Mouse (Mus musculus) hindbrain, embryonic 15.5 days (tissue): ENCODE data around the gene Cdkn2aip. TPM values are rescaled to one million over a fixed set of nuclear protein-coding genes. Genes with fewer than 3 reads are reported as not detected.

Source experiments
- ATAC-seq: fragments of 200-750 bp; cut with Nextera tagmentation; 2 replicates; pipeline ENCODE4 v1.8.0; 2017; ENCODE audit warnings: low read depth, moderate number of reproducible peaks, moderate TSS enrichment; ENCODE audit not compliant: low FRiP score
- H3K27ac ChIP-seq: fragments of 300-500 bp; sonication (generic); replicated peaks from 2 replicates; pipeline ENCODE4 v1.5.1; 2015; ENCODE audit warnings: mild to moderate bottlenecking, inconsistent platforms
- H3K27me3 ChIP-seq: fragments of 300-500 bp; sonication (generic); 2 replicates; pipeline ENCODE4 v1.6.1; 2015; ENCODE audit warnings: control low read depth, inconsistent platforms
- H3K36me3 ChIP-seq: fragments of 300-500 bp; sonication (generic); 2 replicates; pipeline ENCODE4 v1.6.1; 2015; ENCODE audit warnings: control low read depth, inconsistent platforms
- H3K4me1 ChIP-seq: fragments of 300-500 bp; sonication (generic); replicated peaks from 2 replicates; pipeline ENCODE4 v1.6.1; 2015; ENCODE audit warnings: control low read depth, inconsistent platforms
- H3K4me2 ChIP-seq: fragments of 300-500 bp; sonication (generic); 2 replicates; pipeline ENCODE4 v1.6.1; 2015; ENCODE audit warnings: moderate library complexity, mild to moderate bottlenecking, inconsistent platforms
- H3K4me3 ChIP-seq: fragments of 300-500 bp; sonication (generic); 2 replicates; pipeline ENCODE4 v1.5.1; 2015; ENCODE audit warnings: mild to moderate bottlenecking, inconsistent platforms
- H3K9ac ChIP-seq: fragments of 300-500 bp; sonication (generic); 2 replicates; pipeline ENCODE4 v1.6.1; 2015; ENCODE audit warnings: inconsistent platforms
- H3K9me3 ChIP-seq: fragments of 300-500 bp; sonication (generic); 2 replicates; pipeline ENCODE4 v1.6.1; 2016; ENCODE audit warnings: control low read depth, inconsistent platforms
- WGBS: fragments of 180-500 bp; shearing (Covaris S2); methylation state at CpG from one replicate; pipeline ENCODE4 v1.1.7; 2015; 5-methylcytosine and 5-hydroxymethylcytosine counted together
- polyA plus RNA-seq: library from polyadenylated mRNA; unstranded; fragments of >200 nt; fragmentation: Nextera tagmentation; extraction: Ambion mirVana; gene quantifications from 2 replicates; pipeline ENCODE4 v1.2.1, GENCODE M21; 2015

Gene Cdkn2aip
- polyA plus RNA-seq, result 27.7 and 29.7 TPM in 2 replicates

DNA sequence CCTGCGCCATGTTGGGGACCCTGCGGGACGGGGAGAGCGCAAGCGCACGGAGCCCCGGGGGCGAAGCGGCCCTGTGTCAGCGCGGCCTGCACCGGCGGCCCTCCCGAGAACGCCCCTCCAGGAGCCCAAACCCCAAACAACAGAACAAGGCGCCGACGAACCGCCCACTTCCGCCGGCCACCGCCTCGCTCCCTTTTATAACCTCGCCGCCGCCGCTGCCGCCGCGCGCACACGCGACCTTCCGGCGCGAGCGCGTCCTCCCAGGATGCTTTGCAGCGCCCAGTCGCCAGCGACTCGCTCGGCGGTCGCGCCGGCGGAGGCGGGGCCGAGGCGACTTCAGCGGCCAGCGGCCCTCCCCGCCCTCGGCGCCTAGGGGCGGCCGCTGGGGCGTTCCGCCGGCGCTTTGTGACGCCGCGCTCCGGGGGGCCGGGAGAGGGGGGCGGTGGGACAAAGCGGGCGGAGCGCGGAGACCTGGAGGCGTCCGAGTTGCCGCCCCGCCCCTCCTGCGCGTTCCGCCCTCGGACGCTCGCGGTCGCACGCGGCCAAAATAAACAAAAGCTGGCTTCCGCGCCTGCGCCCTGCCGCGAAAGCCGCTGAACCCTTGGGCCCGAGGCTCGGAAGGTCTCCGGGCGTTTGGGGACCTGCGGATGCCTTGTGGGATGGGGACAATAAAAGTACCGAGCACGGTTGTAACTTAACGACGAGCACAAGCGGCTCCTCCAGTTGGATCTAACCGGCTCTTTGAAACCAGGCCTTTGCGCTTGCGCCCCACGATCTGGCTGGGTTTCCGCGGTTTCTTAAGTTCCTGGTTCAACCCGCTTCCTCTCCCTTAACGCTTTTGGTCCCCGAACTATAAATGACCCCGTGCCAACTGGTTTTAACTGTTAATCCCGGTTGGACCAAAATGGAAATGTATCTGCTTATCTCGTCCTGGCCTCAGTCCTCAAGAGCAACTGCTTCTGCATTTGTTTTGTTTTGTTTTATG, at the start of gene Cdkn2aip:
Cdkn2aip (minus strand) TSS at position 172 of the 985 bp plus-strand sequence.
- Histone ChIP-seq H3K4me3 (peak within 1 kb of the TSS; percentile 82), H3K27ac (peak within 1 kb of the TSS; percentile 93), H3K4me2 (peak within 1 kb of the TSS; percentile 69), H3K4me1 (peaks cover 25% of the 10 kb centered on the region), H3K9me3 (no peaks in the 10 kb centered on the region), H3K9ac (peak within 1 kb of the TSS; percentile 86), H3K27me3 (no peaks in the 10 kb centered on the region), H3K36me3 (peaks cover 14% of the 10 kb centered on the region)
- peak; percentile 96 for ATAC-seq
- under 1% methylated on average over 110 of the region's 114 CpGs for WGBS

DNA sequence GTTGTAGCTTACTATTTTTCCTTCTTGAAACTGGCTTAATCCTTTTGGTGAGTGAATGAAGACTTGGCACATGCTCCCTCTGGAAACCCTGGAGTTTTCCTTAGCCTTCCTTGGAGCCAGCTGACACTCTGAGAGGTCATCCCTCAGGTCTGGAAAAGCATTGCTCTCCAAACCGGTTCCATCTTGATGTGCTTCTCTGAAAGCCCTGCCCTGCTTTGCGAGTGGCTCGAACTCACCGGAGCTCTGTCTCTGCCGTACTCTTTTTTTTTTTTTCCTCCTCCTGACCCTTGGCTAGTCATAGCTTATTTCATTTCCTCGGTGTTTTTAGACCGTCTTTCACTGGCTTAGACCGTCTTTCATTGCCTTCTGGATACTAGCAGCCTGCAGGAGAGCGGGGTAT, 49.5 kb upstream of the Cdkn2aip start:
- Histone ChIP-seq H3K4me3 (0 out of 2 replicates have a peak overlapping the region, but pooled peaks have one; percentile 3), H3K27me3 (no peaks in the 10 kb centered on the region; the same call in 1 of the 2 replicates), H3K4me2 (peak overlapping the region; percentile 42), H3K9ac (no peak overlapping the region), H3K9me3 (no peaks in the 10 kb centered on the region), H3K27ac (no peak overlapping the region), H3K36me3 (no peaks in the 10 kb centered on the region), H3K4me1 (peaks cover 19% of the 10 kb centered on the region)
- 23% methylated on average over 9 of the region's 9 CpGs for WGBS
- no peak for ATAC-seq

DNA sequence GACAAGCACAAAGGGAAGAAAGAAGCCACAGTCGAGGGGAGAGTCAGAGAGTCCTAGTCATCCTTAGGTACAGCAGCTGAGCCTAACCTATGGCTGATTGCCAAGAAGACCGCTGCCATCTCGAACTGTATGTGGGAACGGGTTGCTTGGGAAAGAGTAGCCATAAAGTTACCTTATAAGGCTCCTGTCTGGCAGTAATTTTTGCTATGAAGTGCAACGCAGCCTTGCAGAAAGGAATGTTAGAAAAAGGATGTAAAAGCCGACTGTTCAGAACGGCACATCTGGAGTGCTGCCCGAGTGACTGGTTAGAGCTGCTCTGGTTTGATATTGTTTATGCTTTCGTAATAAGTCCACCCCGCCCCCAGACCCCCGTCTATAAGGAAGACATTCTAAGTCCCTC, 47.0 kb upstream of the Cdkn2aip start:
- Histone ChIP-seq H3K4me2 (no peak overlapping the region), H3K27me3 (no peaks in the 10 kb centered on the region; the same call in 1 of the 2 replicates), H3K27ac (no peak overlapping the region), H3K4me1 (peaks cover 19% of the 10 kb centered on the region), H3K4me3 (no peak overlapping the region), H3K9me3 (no peaks in the 10 kb centered on the region), H3K36me3 (no peaks in the 10 kb centered on the region), H3K9ac (no peak overlapping the region)
- WGBS, result 72% methylated on average over 11 of the region's 11 CpGs
- ATAC-seq, result no peak

- Histone ChIP-seq H3K4me1 (peaks cover 19% of the 10 kb centered on the region), H3K27ac (no peak overlapping the region), H3K9ac (no peak overlapping the region), H3K4me2 (no peak overlapping the region), H3K27me3 (no peaks in the 10 kb centered on the region; the same call in 1 of the 2 replicates), H3K36me3 (no peaks in the 10 kb centered on the region), H3K9me3 (no peaks in the 10 kb centered on the region), H3K4me3 (no peak overlapping the region)
- no peak for ATAC-seq
- WGBS, result 69% methylated on average over 4 of the region's 4 CpGs
Measured at GRCm38 (mm10) chr8:47760186-47760585, 46.5 kb upstream of the Cdkn2aip start.

DNA sequence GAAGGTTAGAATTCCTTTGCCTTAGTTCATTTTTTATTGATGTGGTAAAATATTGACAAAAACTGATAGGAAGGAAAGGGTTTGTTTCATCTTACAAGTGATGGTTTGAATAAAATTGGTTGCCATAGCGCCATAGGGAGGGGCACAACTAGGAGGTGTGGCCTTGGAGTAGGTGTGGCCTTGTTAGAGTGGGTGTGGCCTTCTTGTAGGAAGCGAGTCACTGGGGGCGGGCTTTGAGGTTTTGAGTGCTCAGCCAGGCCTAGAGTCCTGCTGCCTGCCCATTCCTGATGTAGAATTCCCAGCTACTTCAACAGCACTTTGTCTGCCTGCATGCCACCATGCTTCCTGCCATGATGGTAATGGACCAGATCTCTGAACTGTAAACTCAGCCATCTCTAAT, 39.4 kb upstream of the Cdkn2aip start:
- WGBS, result 91% methylated on average over 3 of the region's 3 CpGs
- Histone ChIP-seq H3K9ac (no peak overlapping the region), H3K9me3 (no peaks in the 10 kb centered on the region), H3K4me2 (no peak overlapping the region), H3K4me1 (no peaks in the 10 kb centered on the region), H3K27me3 (no peaks in the 10 kb centered on the region), H3K36me3 (no peaks in the 10 kb centered on the region), H3K4me3 (no peak overlapping the region), H3K27ac (no peak overlapping the region)
- no peak for ATAC-seq

- 45% methylated on average over 14 of the region's 14 CpGs for WGBS
- ATAC-seq, result no peak
Measured at GRCm38 (mm10) chr8:47750096-47750495, 36.4 kb upstream of the Cdkn2aip start.

DNA sequence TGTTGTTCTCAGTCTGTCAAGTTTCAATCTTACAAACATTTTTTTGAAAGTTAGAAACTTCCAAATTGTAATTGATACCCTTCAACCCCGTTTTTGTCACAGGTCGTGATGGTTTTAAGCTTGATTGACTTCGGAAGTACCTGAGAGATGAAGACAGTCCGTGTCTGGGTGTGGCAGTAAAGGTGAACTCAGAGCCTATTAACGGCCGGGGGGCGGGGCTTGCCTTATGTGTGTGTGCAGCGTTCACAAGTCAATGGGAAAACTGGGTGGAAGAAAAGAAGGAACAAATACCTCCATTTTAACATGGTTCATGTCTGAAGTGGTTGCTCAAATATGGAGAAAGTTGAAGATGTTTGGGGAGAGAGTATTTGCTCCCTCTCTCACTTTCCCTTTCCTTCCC, 35.8 kb upstream of the Cdkn2aip start:
- no peaks in the 10 kb centered on the region for H3K4me1 ChIP-seq
- no peak overlapping the region for H3K27ac ChIP-seq
- no peak overlapping the region for H3K4me3 ChIP-seq
- WGBS, result 80% methylated on average over 8 of the region's 8 CpGs
- no peak overlapping the region for H3K9ac ChIP-seq
- no peaks in the 10 kb centered on the region for H3K36me3 ChIP-seq
- no peaks in the 10 kb centered on the region for H3K27me3 ChIP-seq
- ATAC-seq, result no peak
- H3K9me3 ChIP-seq, result no peaks in the 10 kb centered on the region
- H3K4me2 ChIP-seq, result no peak overlapping the region

More at GRCm38 (mm10) chr8:47750096-47750495, 36.4 kb upstream of the Cdkn2aip start:
- Histone ChIP-seq H3K27ac (no peak overlapping the region), H3K9me3 (no peaks in the 10 kb centered on the region), H3K27me3 (no peaks in the 10 kb centered on the region), H3K4me2 (no peak overlapping the region), H3K4me3 (no peak overlapping the region), H3K36me3 (no peaks in the 10 kb centered on the region), H3K4me1 (no peaks in the 10 kb centered on the region), H3K9ac (no peak overlapping the region)

GRCm38 (mm10) chr8:47746304-47746703, 32.6 kb upstream of the Cdkn2aip start:
- Histone ChIP-seq H3K4me1 (0 out of 2 replicates have a peak, but pooled peaks cover 6% of the 10 kb centered on the region), H3K27me3 (no peaks in the 10 kb centered on the region; the same call in 1 of the 2 replicates), H3K9ac (no peak overlapping the region), H3K4me2 (no peak overlapping the region), H3K4me3 (no peak overlapping the region), H3K36me3 (no peaks in the 10 kb centered on the region), H3K9me3 (no peaks in the 10 kb centered on the region), H3K27ac (no peak overlapping the region)
- no peak for ATAC-seq
- 56% methylated on average over 12 of the region's 12 CpGs for WGBS

DNA sequence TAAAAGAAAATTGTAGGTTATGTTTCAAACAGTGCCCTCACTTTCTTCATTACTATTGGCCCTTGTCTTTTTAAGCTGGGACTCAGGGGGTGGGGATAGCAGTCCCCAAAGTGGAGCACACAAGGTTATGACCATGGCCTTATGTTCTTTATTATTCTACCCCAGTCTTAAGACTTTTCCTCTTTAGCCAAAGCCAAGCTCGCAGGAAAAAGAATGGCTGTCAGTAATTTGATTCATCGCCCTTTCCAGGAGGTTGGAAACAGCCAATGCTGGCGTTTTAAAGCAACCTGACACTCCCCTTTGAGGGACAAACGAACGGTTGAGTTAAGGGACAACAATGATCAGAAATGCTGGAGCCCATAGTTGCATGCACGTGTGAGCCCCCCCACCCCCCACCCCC, 32.1 kb upstream of the Cdkn2aip start:
- Histone ChIP-seq H3K9ac (no peak overlapping the region), H3K4me2 (no peak overlapping the region), H3K36me3 (no peaks in the 10 kb centered on the region), H3K27me3 (no peaks in the 10 kb centered on the region; the same call in 1 of the 2 replicates), H3K4me3 (no peak overlapping the region), H3K27ac (no peak overlapping the region), H3K9me3 (no peaks in the 10 kb centered on the region), H3K4me1 (0 out of 2 replicates have a peak, but pooled peaks cover 6% of the 10 kb centered on the region)
- WGBS, result 16% methylated on average over 6 of the region's 6 CpGs
- ATAC-seq, result no peak

DNA sequence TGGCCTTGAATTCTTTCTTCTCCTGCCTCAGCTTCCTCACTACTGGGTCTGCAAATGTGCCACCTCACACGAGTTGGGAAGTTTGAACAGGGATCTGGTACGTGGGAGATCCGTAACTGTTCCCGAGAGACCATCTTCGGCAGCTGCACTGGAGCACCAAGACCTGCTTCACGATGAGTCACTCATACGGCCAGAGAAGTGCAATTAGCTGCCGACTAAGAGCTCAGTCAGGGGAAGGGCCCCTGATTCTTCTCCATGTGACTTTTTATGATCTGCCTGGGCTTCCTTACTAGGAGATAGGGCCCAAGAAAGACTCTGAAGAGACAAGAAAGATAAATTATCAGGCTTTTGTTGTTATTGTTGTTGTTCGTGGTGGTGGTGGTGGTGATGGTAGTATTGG, 31.1 kb upstream of the Cdkn2aip start:
- no peak for ATAC-seq
- Histone ChIP-seq H3K27me3 (no peaks in the 10 kb centered on the region; the same call in 1 of the 2 replicates), H3K9me3 (no peaks in the 10 kb centered on the region), H3K36me3 (no peaks in the 10 kb centered on the region), H3K9ac (no peak overlapping the region), H3K4me3 (no peak overlapping the region), H3K4me1 (0 out of 2 replicates have a peak, but pooled peaks cover 6% of the 10 kb centered on the region), H3K4me2 (no peak overlapping the region), H3K27ac (no peak overlapping the region)
- WGBS, result 78% methylated on average over 9 of the region's 9 CpGs

- H3K4me2 ChIP-seq, result peak overlapping the region; percentile 43
- ATAC-seq, result 0 out of 2 replicates have a peak, but pooled peaks have one; percentile 65
- 7% methylated on average over 11 of the region's 11 CpGs for WGBS
- 0 out of 2 replicates have a peak, but pooled peaks cover 6% of the 10 kb centered on the region for H3K4me1 ChIP-seq
- no peaks in the 10 kb centered on the region; the same call in 1 of the 2 replicates for H3K27me3 ChIP-seq
- no peaks in the 10 kb centered on the region for H3K36me3 ChIP-seq
- H3K4me3 ChIP-seq, result no peak overlapping the region
- no peak overlapping the region for H3K27ac ChIP-seq
- H3K9me3 ChIP-seq, result no peaks in the 10 kb centered on the region
- H3K9ac ChIP-seq, result no peak overlapping the region
Measured at GRCm38 (mm10) chr8:47743419-47743818, 29.7 kb upstream of the Cdkn2aip start.

GRCm38 (mm10) chr8:47742992-47743391, 29.3 kb upstream of the Cdkn2aip start:
- Histone ChIP-seq H3K27ac (no peak overlapping the region), H3K9me3 (no peaks in the 10 kb centered on the region), H3K36me3 (no peaks in the 10 kb centered on the region), H3K9ac (no peak overlapping the region), H3K4me1 (0 out of 2 replicates have a peak, but pooled peaks cover 6% of the 10 kb centered on the region), H3K4me3 (no peak overlapping the region), H3K4me2 (peak overlapping the region; percentile 43), H3K27me3 (no peaks in the 10 kb centered on the region; the same call in 1 of the 2 replicates)
- WGBS, result 35% methylated on average over 8 of the region's 8 CpGs
- no peak for ATAC-seq
